Mouse (Mus musculus) right cerebral cortex, postnatal 4 days (tissue): ENCODE results near the gene Akirin1.

Experiments used
- DNase-seq: peaks from one replicate; pipeline ENCODE4 v3.0.0-alpha.2; 2022

The Akirin1 gene

DNA sequence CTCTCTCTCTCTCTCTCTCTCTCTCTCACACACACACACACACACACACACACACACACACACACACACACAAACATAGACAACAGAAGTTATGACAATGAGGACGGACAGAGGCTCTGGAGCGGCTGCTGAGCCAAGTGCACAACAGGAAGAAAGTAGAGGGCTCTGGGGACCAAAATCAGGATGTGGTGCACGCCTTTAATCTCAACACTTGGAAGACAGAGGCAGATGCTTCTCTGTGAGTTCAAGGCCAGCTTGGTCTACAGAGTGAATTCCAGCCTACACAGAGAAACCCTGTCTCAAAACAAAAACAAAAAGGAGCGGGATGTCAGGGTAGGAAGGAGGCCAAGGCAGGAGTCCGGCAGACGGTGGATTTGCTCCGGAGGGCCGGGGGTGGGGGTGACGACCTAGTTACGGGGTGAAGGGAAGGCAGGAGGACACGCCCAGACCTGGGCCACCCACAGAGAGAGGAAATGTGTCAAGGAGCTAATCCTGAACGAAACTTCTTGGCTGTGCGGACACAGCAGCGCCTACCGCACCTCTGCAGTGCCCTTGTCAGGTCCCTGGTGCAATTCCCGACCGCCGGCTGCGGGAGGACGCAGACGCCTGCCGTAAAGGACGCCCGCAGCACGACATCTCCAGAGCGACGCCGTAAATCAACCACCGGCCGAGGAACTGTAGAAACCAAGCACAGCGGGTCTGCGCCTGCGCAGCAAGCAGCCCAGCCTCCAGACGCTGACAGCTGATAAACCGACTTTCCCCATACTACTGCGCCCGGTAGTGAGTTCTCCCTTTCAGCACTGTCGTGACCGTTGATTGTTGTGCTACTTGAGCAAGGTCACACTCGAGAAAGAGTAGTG is 32.3 kb downstream of the Akirin1 start, which contains the start of gene Ndufs5:
Gene Ndufs5 (minus strand): TSS at position 629 of the 860 bp plus-strand sequence.
- peak; percentile 97 for DNase-seq

DNA sequence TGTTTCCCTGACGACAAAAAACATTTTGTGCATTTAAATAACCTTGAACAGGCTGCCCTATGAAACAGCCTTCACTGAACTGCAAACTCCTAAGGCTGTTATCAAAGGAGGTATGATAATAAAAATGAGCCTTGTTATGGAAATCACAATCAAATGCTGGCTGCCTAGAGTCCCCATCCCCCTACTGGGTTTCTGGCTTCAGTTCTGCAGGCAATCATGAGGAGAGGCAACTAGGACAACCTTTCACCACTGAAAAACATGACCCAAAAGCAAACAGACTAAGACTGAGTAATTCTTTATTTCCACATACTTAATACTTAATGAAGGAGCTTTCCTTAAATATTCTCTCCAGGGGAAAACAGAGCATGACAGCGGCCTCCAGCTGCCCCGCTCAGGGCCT is 37.7 kb downstream of the Akirin1 start:
- DNase-seq = no peak

DNA sequence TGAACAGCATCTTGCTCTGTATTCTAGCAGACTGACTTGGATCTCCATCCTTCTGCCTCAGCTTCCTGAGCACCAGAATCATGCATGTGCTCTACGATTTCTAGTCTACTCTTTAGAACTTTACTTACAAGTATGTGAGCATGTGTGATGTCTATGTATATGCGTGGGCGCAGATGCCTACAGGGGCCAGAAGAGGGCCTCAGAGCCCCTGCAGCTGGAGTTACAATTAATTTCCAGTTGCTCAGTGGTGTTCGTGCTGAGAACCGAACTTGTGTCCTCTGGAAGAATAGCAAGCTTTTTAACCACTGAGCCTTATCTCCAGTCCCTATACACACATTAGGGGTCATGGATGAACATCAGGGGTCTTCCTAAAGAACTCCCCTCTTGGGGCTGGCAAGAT is 42.8 kb downstream of the Akirin1 start:
- no peak for DNase-seq

DNA sequence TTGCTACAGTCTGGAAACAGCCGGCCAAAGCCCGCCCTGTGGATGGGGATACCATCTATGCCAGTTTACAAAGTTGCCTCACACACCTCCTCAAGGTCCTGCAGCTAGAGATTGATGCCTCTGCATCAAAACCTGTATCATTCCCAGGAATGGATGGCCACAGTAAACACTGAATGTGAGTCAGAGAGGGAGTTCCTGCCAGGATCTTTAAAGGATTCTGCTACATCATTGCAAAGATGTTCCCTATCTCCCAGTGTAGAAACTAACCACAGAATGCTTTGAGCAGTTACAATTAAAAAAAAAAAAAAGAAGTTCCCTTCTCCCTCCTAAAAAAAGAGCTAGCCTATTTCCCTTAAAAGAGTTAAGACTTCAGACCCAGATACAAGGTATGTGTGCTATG is 44.8 kb downstream of the Akirin1 start:
- no peak for DNase-seq

DNA sequence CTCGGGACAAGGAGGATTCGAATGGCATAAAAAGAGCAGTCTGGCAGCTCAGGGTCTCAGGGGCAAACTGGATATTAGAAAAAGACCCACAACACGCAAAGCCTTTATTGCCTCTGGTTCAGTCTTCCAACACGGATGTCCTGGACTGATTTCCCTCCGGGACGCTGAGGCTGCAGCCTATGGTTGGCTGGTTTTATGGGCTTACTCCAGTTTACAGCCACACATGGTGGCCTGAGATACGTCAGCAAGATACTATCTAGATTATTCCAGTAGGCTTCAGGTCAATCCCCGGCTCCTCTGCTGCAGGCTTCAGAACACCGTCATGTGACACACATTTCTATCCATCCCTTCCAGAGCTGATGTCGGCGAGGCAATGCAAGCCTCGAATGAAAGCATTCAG is 56.8 kb downstream of the Akirin1 start:
- no peak for DNase-seq

DNA sequence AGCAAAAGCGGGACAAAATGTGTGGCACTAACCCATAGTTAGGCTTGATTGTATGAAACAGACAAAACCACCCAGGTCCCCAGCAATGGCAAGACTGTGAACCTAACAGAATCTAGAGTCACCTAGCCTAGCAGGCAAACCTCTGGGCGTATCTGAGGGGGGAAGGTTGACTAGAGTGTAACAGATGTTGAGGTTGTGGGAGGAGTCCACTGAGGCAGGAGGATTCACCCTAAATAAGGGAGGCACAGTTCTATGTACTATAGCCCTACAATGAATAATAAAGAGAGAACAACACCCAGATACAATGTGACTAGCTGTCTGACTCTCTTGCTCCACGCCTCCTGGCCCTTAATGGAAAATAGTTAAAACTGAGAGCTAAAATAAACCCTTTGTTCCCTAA is 58.1 kb downstream of the Akirin1 start:
- DNase-seq = no peak

DNA sequence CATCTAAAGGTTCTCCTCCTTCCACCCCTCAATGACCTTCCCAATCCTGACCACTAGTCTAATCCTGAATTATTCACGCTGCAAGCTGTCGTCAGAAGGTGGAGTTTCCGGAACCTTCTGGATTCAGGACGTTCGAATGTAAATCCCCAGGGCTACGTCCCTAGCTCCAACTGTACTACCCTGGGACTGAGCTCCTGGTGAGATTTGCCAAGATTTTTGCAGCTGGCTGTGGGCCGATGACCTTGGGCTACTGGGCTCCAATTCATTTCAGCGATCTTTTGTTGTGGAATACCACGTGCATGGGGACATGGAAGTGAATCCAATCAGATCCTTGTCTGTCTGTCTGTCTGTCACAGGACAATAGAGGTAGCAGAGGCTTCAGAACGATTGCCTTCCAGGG is 59.8 kb downstream of the Akirin1 start:
- DNase-seq = no peak

DNA sequence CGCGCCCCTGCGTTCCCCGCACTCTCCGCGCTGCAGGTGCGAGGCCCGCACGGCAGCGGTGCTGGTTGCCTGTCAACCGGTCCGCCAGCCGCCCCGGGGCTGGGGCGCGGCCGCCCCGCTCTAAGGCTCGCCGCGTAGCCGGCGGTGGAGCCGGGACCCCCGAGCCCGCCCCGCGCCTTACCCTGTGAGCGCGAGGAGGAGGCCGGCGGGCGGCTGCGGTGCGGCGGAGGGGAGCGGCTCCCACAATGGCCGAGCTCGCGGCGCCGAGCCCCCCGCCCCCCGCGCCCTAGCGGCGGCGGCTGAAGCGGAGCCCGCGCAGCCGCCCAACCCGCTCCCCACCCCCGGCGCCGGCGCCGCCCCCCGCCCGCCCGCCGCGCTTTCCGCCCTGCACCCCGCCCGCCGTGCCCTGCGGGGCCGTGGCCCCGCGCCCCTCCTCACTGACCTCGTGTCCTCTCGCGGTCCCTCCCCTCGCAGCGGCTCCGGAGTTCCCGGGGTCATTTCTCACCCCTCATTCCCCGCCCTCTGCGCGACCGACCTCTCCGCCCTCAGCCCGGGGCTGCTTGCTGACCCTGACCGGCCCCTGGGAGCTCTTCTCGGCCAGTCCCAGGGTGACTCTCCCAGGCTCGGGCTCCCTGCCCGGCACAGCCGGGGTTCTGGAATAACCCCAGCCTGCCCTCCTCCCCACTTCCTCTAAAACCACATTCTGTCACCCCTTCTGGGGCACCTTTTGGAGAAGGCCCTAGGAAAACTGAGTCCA is 62.9 kb downstream of the Akirin1 start:
- peak; percentile 72 for DNase-seq

DNA sequence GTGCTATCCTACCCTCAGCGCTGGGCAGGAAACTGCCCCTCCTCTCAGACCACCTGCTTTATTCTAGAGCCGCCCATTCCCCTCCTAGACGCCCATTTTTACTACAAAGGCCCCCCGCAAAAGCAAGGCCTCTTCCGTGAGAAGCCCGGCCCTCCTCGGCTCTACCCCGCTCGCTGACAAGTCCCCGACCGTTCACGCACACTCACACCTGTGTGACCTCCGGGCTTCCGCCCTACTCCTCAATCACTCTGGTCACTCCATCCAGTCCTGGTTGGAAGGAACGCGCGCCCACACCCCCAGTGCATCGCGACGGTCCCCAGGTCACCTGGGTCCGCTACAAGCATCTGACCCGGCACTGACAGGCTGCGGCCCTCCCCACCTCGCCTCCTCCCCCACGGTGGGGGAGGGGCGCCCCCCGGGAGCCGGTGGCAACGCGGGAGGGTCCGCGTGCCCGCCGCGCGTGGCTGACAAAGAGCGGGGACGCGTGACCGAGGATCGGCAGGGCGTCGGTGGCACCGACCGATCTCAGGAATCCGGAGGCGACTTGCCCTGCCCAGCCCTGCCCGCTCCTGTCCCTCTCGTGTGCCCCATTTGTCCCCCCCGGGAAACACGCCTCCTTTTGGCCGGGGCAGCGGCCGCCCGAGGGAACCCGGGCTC is 63.6 kb downstream of the Akirin1 start:
- peak; percentile 52 for DNase-seq

DNA sequence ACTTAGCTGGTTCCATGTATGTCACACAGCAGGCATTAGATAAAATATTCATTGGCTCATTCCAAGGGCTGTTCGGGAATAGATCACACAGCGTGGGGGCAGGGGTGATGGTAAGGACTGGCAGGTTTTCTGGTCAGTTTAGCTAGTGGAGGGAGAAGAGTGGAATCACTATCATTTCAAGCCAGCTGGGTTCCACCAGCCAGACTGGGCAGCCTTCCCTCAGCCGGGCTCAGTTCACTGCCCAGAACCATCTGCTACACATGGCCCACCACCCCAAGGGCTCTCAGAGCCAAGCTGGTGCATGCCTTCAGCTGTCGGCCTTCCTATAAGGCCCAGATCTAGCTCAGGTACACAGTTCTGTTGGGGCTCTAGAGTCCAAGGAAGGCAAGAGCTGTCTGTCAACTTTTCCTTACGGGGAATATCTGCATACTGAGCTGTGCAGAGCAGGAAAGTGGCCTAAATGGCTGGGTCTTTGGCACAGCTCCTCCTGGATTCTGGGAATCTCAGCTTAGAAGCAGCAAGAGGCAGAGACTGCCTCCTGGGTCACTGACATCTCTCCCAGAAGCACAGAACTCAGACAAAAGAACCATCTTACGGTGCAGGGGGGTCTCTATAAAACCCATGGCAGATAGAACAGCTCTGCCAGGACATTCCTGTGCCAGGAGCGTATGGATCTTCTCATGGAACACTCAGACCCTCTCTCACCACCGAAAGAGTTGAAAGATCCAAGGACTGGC is 64.5 kb downstream of the Akirin1 start:
- DNase-seq = peak; percentile 40

DNA sequence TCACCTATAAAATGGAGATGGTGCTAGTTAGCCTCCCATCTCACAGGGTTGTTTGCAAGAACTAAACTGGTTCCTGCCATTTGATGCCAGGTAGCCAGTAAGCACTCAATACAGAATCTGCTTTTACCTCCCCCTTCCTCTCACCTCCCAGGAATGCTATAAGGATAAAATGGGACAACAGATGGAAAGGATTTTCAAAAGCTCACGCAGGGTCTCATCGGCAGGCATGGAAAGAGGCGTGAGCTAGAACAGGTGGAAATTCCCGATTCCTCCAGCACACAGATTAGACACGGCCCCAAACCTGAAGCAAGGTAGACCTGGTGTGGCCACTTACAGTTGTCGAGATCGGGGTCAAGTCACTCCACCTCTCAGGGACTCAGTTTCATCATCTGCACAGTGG is 65.1 kb downstream of the Akirin1 start:
- no peak for DNase-seq
